Mouse (Mus musculus) midbrain, embryonic 16.5 days (tissue): ENCODE measurements around the gene Tox3. TPM values are rescaled to one million over a fixed set of nuclear protein-coding genes. Genes with fewer than 3 reads are reported as not detected.

ENCODE experiments used
- ATAC-seq: fragments of 200-750 bp; cut with Nextera tagmentation; 2 replicates; pipeline ENCODE4 v1.8.0; 2017; ENCODE audit warnings: moderate TSS enrichment
- H3K27ac ChIP-seq: fragments of 300-500 bp; sonication (generic); 2 replicates; pipeline ENCODE4 v1.5.1; 2014; ENCODE audit warnings: mild to moderate bottlenecking, low read length, mixed read lengths
- H3K27me3 ChIP-seq: fragments of 300-500 bp; sonication (generic); 2 replicates; pipeline ENCODE4 v1.6.1; 2014; ENCODE audit warnings: low read depth, low read length, mixed read lengths; ENCODE audit not compliant: control insufficient read depth, insufficient read depth
- H3K36me3 ChIP-seq: fragments of 300-500 bp; sonication (generic); 2 replicates; pipeline ENCODE4 v1.6.1; 2014; ENCODE audit warnings: mild to moderate bottlenecking, low read length, moderate library complexity, mixed read lengths; ENCODE audit not compliant: control insufficient read depth, insufficient read depth
- H3K4me1 ChIP-seq: fragments of 300-500 bp; sonication (generic); 2 replicates; pipeline ENCODE4 v1.6.1; 2014; ENCODE audit warnings: mild to moderate bottlenecking, low read length, mixed read lengths; ENCODE audit not compliant: control insufficient read depth, insufficient read depth
- H3K4me2 ChIP-seq: fragments of 300-500 bp; sonication (generic); 2 replicates; pipeline ENCODE4 v1.6.1; 2014; ENCODE audit warnings: mild to moderate bottlenecking, low read length, mixed read lengths
- H3K4me3 ChIP-seq: fragments of 300-500 bp; sonication (generic); 2 replicates; pipeline ENCODE4 v1.5.1; 2014; ENCODE audit warnings: low read depth, mild to moderate bottlenecking, low read length, moderate library complexity, mixed read lengths
- H3K9ac ChIP-seq: fragments of 300-500 bp; sonication (generic); 2 replicates; pipeline ENCODE4 v1.6.1; 2014; ENCODE audit warnings: low read depth, low read length, mixed read lengths
- H3K9me3 ChIP-seq: fragments of 300-500 bp; sonication (generic); replicated peaks from 2 replicates; pipeline ENCODE4 v1.6.1; 2014; ENCODE audit warnings: mild to moderate bottlenecking, low read length, mixed read lengths; ENCODE audit not compliant: control insufficient read depth, poor library complexity, severe bottlenecking
- WGBS: fragments of 180-500 bp; shearing (Covaris S2); extraction: QIAGEN DNeasy Blood & Tissue Kit; methylation state at CpG from one replicate; pipeline ENCODE4 v1.1.7; 2014; 5-methylcytosine and 5-hydroxymethylcytosine counted together
- polyA plus RNA-seq: library from polyadenylated mRNA; unstranded; fragments of >200 nt; fragmentation: Nextera tagmentation; extraction: Ambion mirVana; gene quantifications from 2 replicates; pipeline ENCODE4 v1.2.1, GENCODE M21; 2015

The Tox3 gene
- polyA plus RNA-seq, 1 experiment from 2014 or later = 17.3 TPM

- Histone ChIP-seq H3K4me1 (peaks cover 55% of the 10 kb centered on the region), H3K36me3 (0 out of 2 replicates have a peak, but pooled peaks cover under 1% of the 10 kb centered on the region), H3K4me3 (no peak overlapping the region), H3K9ac (0 out of 2 replicates have a peak overlapping the region, but pooled peaks have one; percentile 25), H3K4me2 (peak overlapping the region; percentile 23), H3K27me3 (no peaks in the 10 kb centered on the region), H3K9me3 (0 out of 2 replicates have a peak, but pooled peaks cover 2% of the 10 kb centered on the region), H3K27ac (peak overlapping the region; percentile 78)
- no peak for ATAC-seq
- WGBS = 7% methylated on average over 5 of the region's 5 CpGs
Measured at GRCm38 (mm10) chr8:90301543-90301942, 46.6 kb downstream of the Tox3 start.

GRCm38 (mm10) chr8:90300973-90301372 is 47.2 kb downstream of the Tox3 start:
- H3K4me3 ChIP-seq = no peak overlapping the region
- no peak overlapping the region for H3K9ac ChIP-seq
- H3K4me2 ChIP-seq = no peak overlapping the region; the same call in 1 of the 2 replicates
- H3K27ac ChIP-seq = peak overlapping the region; percentile 73
- H3K27me3 ChIP-seq = no peaks in the 10 kb centered on the region
- H3K4me1 ChIP-seq = peaks cover 55% of the 10 kb centered on the region
- no peak for ATAC-seq
- H3K9me3 ChIP-seq = no peaks in the 10 kb centered on the region
- 5% methylated on average over 2 of the region's 2 CpGs for WGBS
- H3K36me3 ChIP-seq = no peaks in the 10 kb centered on the region

DNA sequence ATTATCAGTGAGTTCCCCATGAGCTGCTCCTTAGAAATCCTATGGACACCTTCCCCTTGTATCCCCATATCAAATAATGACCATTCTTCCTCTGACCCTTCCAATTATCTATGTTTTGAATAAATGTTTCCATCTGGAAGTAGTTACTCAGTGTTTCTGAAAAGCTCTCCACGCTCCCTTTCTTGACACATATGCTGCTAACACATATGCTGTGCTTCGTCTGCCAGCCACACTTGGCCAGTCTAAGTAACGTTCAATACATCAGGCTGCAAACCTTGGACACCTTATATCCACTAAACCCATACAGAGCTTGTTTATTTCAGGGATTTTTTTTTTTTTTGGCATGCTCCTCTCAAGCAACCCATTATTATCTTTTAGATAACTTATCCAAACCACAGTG is 54.1 kb downstream of the Tox3 start:
- Histone ChIP-seq H3K4me2 (no peak overlapping the region), H3K27ac (no peak overlapping the region), H3K4me1 (peaks cover 10% of the 10 kb centered on the region), H3K36me3 (no peaks in the 10 kb centered on the region), H3K27me3 (no peaks in the 10 kb centered on the region), H3K9me3 (no peaks in the 10 kb centered on the region), H3K9ac (no peak overlapping the region), H3K4me3 (no peak overlapping the region)
- ATAC-seq = no peak
- WGBS = 88% methylated on average over 3 of the region's 3 CpGs

GRCm38 (mm10) chr8:90290811-90291210 is 57.3 kb downstream of the Tox3 start:
- no peak overlapping the region for H3K4me3 ChIP-seq
- no peaks in the 10 kb centered on the region for H3K36me3 ChIP-seq
- WGBS = 91% methylated on average over 6 of the region's 6 CpGs
- no peaks in the 10 kb centered on the region for H3K4me1 ChIP-seq
- H3K4me2 ChIP-seq = no peak overlapping the region
- H3K27me3 ChIP-seq = no peaks in the 10 kb centered on the region
- H3K9ac ChIP-seq = no peak overlapping the region
- no peak overlapping the region for H3K27ac ChIP-seq
- H3K9me3 ChIP-seq = no peaks in the 10 kb centered on the region
- ATAC-seq = no peak

- H3K27ac ChIP-seq = peak overlapping the region; percentile 26; the same call in 1 of the 2 replicates
- H3K9me3 ChIP-seq = no peaks in the 10 kb centered on the region
- no peak overlapping the region for H3K4me3 ChIP-seq
- WGBS = 38% methylated on average over 9 of the region's 9 CpGs
- peak; percentile 49; the same call in 1 of the 2 replicates for ATAC-seq
- H3K4me1 ChIP-seq = peaks cover 47% of the 10 kb centered on the region
- no peaks in the 10 kb centered on the region for H3K36me3 ChIP-seq
- H3K9ac ChIP-seq = no peak overlapping the region
- no peak overlapping the region for H3K4me2 ChIP-seq
- H3K27me3 ChIP-seq = no peaks in the 10 kb centered on the region
Measured at GRCm38 (mm10) chr8:90276722-90277121, 71.4 kb downstream of the Tox3 start.

DNA sequence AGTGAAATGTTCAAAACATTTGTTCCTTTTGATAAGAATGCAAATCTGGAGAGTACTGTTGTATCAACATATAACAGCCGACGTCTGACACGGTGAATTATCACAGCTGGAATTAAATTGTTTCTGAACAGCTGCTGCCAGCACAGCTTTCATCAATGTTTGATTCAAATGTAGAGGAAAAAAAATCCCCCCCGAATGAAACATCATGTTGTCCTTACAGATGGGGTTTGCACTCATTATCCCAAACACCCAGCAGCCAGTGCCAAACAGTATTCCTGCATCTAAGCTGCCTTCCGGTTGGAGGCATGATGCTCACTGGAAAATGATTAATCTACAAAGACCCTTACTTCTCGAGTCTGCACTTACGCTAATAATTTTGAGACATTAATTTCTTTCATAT is 75.0 kb downstream of the Tox3 start:
- no peaks in the 10 kb centered on the region for H3K36me3 ChIP-seq
- ATAC-seq = no peak
- H3K27me3 ChIP-seq = no peaks in the 10 kb centered on the region
- peak overlapping the region; percentile 55 for H3K27ac ChIP-seq
- H3K4me1 ChIP-seq = peaks cover 47% of the 10 kb centered on the region
- H3K4me3 ChIP-seq = no peak overlapping the region
- H3K9me3 ChIP-seq = no peaks in the 10 kb centered on the region
- no peak overlapping the region for H3K4me2 ChIP-seq
- 15% methylated on average over 7 of the region's 7 CpGs for WGBS
- H3K9ac ChIP-seq = no peak overlapping the region

DNA sequence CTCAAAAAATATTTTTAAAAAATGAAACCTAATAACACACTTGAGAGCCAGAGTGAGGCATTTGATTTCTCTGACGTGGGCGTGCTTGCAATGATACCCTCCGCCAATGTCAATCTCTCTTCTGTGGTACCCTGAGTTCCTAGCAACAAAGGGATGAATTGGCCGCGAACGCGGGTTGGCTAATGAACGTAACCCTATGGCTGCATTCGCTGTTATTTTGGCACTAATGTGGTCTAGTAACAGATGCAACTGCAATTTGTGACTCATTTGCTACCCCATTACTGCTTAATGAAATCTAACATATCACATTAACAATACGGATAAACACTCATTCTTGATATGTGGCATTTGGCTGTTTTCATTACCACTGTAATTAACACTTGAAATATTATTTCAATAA is 76.2 kb downstream of the Tox3 start:
- no peak overlapping the region for H3K9ac ChIP-seq
- no peaks in the 10 kb centered on the region for H3K36me3 ChIP-seq
- H3K27ac ChIP-seq = no peak overlapping the region
- H3K4me1 ChIP-seq = peaks cover 52% of the 10 kb centered on the region
- H3K4me3 ChIP-seq = no peak overlapping the region
- ATAC-seq = no peak
- no peak overlapping the region for H3K4me2 ChIP-seq
- no peaks in the 10 kb centered on the region for H3K27me3 ChIP-seq
- 72% methylated on average over 10 of the region's 10 CpGs for WGBS
- H3K9me3 ChIP-seq = no peaks in the 10 kb centered on the region

DNA sequence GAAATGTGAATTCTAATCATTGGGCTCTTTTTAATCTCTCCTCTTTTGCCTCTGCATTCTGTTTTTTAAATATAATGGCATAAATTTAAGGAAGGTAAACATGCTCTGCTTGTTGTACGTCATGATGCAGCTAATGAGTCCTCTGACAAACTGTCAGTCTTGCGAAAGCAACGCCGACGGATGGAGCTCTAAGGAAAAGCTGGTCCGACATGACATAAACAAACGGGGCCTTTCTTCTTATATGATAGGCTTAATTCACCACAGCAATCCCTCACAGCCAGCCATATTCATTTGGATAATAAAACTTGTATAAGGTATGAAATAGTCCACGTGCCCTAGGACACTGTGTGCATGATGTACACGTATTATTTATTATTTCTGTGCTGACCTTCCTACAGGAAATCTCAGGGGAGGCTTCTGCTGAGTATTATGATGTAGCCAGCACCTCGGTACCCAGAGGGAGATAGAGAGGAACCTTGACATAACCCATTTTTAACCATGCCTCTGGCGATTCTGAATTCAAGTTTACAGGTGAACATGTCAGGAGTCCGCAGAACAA is 80.4 kb downstream of the Tox3 start:
- no peak overlapping the region for H3K4me3 ChIP-seq
- H3K27ac ChIP-seq = peak overlapping the region; percentile 79
- ATAC-seq = no peak
- 23% methylated on average over 12 of the region's 12 CpGs for WGBS
- no peaks in the 10 kb centered on the region for H3K36me3 ChIP-seq
- peak overlapping the region; percentile 30 for H3K4me2 ChIP-seq
- H3K27me3 ChIP-seq = no peaks in the 10 kb centered on the region
- H3K9ac ChIP-seq = no peak overlapping the region
- H3K9me3 ChIP-seq = no peaks in the 10 kb centered on the region
- H3K4me1 ChIP-seq = peaks cover 23% of the 10 kb centered on the region

- Histone ChIP-seq H3K4me3 (no peak overlapping the region), H3K4me2 (no peak overlapping the region), H3K9me3 (no peaks in the 10 kb centered on the region), H3K27ac (peak overlapping the region; percentile 79), H3K9ac (no peak overlapping the region), H3K4me1 (peaks cover 23% of the 10 kb centered on the region), H3K27me3 (no peaks in the 10 kb centered on the region), H3K36me3 (no peaks in the 10 kb centered on the region)
- 0 out of 2 replicates have a peak, but pooled peaks have one; percentile 34 for ATAC-seq
- 29% methylated on average over 3 of the region's 3 CpGs for WGBS
Measured at GRCm38 (mm10) chr8:90266986-90267385, 81.2 kb downstream of the Tox3 start.
